Mouse (Mus musculus) CH12.LX (cell line): ENCODE results near the gene Dgka. TPM values are rescaled to one million over a fixed set of nuclear protein-coding genes. Genes with fewer than 3 reads are reported as not detected.

Experiments
- DNase-seq: peaks from one replicate; pipeline ENCODE4 v3.0.0-alpha.2; 2013; ENCODE audit errors: extremely low read depth
- H3K27ac ChIP-seq: 2 replicates; pipeline ENCODE4 v1.5.1; 2012; ENCODE audit warnings: low read depth, mild to moderate bottlenecking, control low read depth, moderate library complexity; ENCODE audit not compliant: insufficient read depth
- H3K27me3 ChIP-seq: replicated peaks from 2 replicates; pipeline ENCODE3; 2012; ENCODE audit warnings: inconsistent platforms
- H3K36me3 ChIP-seq, 2 experiments: replicated peaks in 1 of 2; 2 replicates each; pipeline versions ENCODE3 to v1.6.1; 2012; ENCODE audit warnings: inconsistent platforms in 1 of 2, low read length in 1 of 2, mild to moderate bottlenecking in 1 of 2, mixed read lengths in 1 of 2, moderate library complexity in 1 of 2; ENCODE audit not compliant: control insufficient read depth in 1 of 2, insufficient read depth in 1 of 2
- H3K4me1 ChIP-seq, 2 experiments: 2 replicates each; pipeline ENCODE4 v1.6.1; 2012; ENCODE audit warnings: inconsistent platforms in 1 of 2, moderate library complexity in 1 of 2; ENCODE audit not compliant: insufficient read depth in 2 of 2, control insufficient read depth in 1 of 2
- H3K4me2 ChIP-seq: 2 replicates; pipeline ENCODE4 v1.6.1; 2012; ENCODE audit warnings: low read depth, mild to moderate bottlenecking, control low read depth; ENCODE audit not compliant: poor library complexity, insufficient read depth, severe bottlenecking
- H3K4me3 ChIP-seq, 3 experiments: fragments of 150-350 bp in 1 of 3; sonication (generic) in 1 of 3; replicated peaks in 1 of 3; 2 replicates each; pipeline versions ENCODE3 to v1.5.1; 2011 to 2012; ENCODE audit warnings: low read depth in 2 of 3, low read length in 2 of 3, mild to moderate bottlenecking in 2 of 3, moderate library complexity in 2 of 3, control low read depth in 1 of 3, improper control_type of control experiment in 1 of 3, inconsistent platforms in 1 of 3, mixed read lengths in 1 of 3; ENCODE audit not compliant: poor library complexity in 1 of 3
- H3K79me2 ChIP-seq: replicated peaks from 2 replicates; pipeline ENCODE4 v1.6.1; 2012; ENCODE audit warnings: mild to moderate bottlenecking, moderate library complexity; ENCODE audit not compliant: control insufficient read depth, poor library complexity, insufficient read depth, severe bottlenecking; ENCODE audit errors: extremely low read depth
- H3K9ac ChIP-seq: 2 replicates; pipeline ENCODE4 v1.6.1; 2012; ENCODE audit warnings: low read depth, mild to moderate bottlenecking, control low read depth, moderate library complexity; ENCODE audit not compliant: insufficient read depth
- H3K9me3 ChIP-seq: replicated peaks from 2 replicates; pipeline ENCODE3; 2012; ENCODE audit warnings: low read length, inconsistent platforms, mixed read lengths
- BHLHE40 ChIP-seq: IDR thresholded peaks from 2 replicates; pipeline ENCODE4 v1.6.1; 2011; ENCODE audit warnings: mild to moderate bottlenecking, low read depth, low read length, improper control_type of control experiment
- CHD1 ChIP-seq: IDR thresholded peaks from 2 replicates; pipeline ENCODE4 v1.6.1; 2012; ENCODE audit warnings: low read depth, low read length, improper control_type of control experiment, inconsistent platforms
- CHD2 ChIP-seq: IDR thresholded peaks from 2 replicates; pipeline ENCODE4 v1.6.1; 2011; ENCODE audit warnings: low read length, improper control_type of control experiment
- CTCF ChIP-seq, 2 experiments: IDR thresholded peaks in 1 of 2; conservative IDR thresholded peaks in 1 of 2; 2 replicates each; pipeline ENCODE4 v1.5.1; 2011 to 2012; ENCODE audit warnings: low read depth in 2 of 2, low read length in 2 of 2, improper control_type of control experiment in 1 of 2, inconsistent platforms in 1 of 2, mild to moderate bottlenecking in 1 of 2, moderate library complexity in 1 of 2
- E2F4 ChIP-seq: IDR thresholded peaks from 2 replicates; pipeline ENCODE4 v1.6.1; 2011; ENCODE audit warnings: low read depth, low read length, improper control_type of control experiment; ENCODE audit not compliant: insufficient replicate concordance
- ELF1 ChIP-seq: IDR thresholded peaks from 2 replicates; pipeline ENCODE4 v1.6.1; 2014; ENCODE audit warnings: low read depth, mild to moderate bottlenecking, inconsistent platforms, low read length, improper control_type of control experiment
- EP300 ChIP-seq: IDR thresholded peaks from 2 replicates; pipeline ENCODE4 v1.6.1; 2011; ENCODE audit warnings: low read length, improper control_type of control experiment
- ETS1 ChIP-seq: conservative IDR thresholded peaks from 2 replicates; pipeline ENCODE4 v1.6.1; 2012; ENCODE audit warnings: low read depth, mild to moderate bottlenecking, inconsistent platforms, low read length, improper control_type of control experiment, moderate library complexity
- GABPA ChIP-seq: IDR thresholded peaks from 2 replicates; pipeline ENCODE4 v1.6.1; 2012; ENCODE audit warnings: low read depth, low read length, improper control_type of control experiment, inconsistent platforms; ENCODE audit not compliant: insufficient replicate concordance
- HCFC1 ChIP-seq: IDR thresholded peaks from 2 replicates; pipeline ENCODE4 v1.6.1; 2012; ENCODE audit warnings: low read depth, mild to moderate bottlenecking, inconsistent platforms, low read length, improper control_type of control experiment
- IRF4 ChIP-seq: IDR thresholded peaks from 2 replicates; pipeline ENCODE4 v1.6.1; 2014; ENCODE audit warnings: low read depth, mild to moderate bottlenecking, inconsistent platforms, low read length, improper control_type of control experiment
- JUN ChIP-seq: IDR thresholded peaks from 2 replicates; pipeline ENCODE4 v1.6.1; 2011; ENCODE audit warnings: low read depth, mild to moderate bottlenecking, low read length, improper control_type of control experiment, moderate library complexity; ENCODE audit not compliant: insufficient read depth
- JUND ChIP-seq: conservative IDR thresholded peaks from 2 replicates; pipeline ENCODE4 v1.6.1; 2011; ENCODE audit warnings: low read depth, low read length, improper control_type of control experiment
- KAT2A ChIP-seq: IDR thresholded peaks from 2 replicates; pipeline ENCODE4 v1.6.1; 2012; ENCODE audit warnings: low read length, improper control_type of control experiment, inconsistent platforms; ENCODE audit not compliant: insufficient replicate concordance
- MAFK ChIP-seq: IDR thresholded peaks from 2 replicates; pipeline ENCODE4 v1.6.1; 2011; ENCODE audit warnings: low read length, improper control_type of control experiment; ENCODE audit not compliant: insufficient replicate concordance
- MAX ChIP-seq: IDR thresholded peaks from 2 replicates; pipeline ENCODE4 v1.6.1; 2011; ENCODE audit warnings: low read length, improper control_type of control experiment
- MAZ ChIP-seq: IDR thresholded peaks from 2 replicates; pipeline ENCODE4 v1.6.1; 2012; ENCODE audit warnings: low read depth, mild to moderate bottlenecking, inconsistent platforms, low read length, improper control_type of control experiment, moderate library complexity
- MEF2A ChIP-seq: IDR thresholded peaks from 2 replicates; pipeline ENCODE4 v1.6.1; 2014; ENCODE audit warnings: low read depth, mild to moderate bottlenecking, inconsistent platforms, low read length, improper control_type of control experiment, borderline replicate concordance
- MXI1 ChIP-seq: IDR thresholded peaks from 2 replicates; pipeline ENCODE4 v1.6.1; 2011; ENCODE audit warnings: mild to moderate bottlenecking, low read depth, low read length, improper control_type of control experiment
- MYC ChIP-seq: IDR thresholded peaks from 2 replicates; pipeline ENCODE4 v1.6.1; 2011; ENCODE audit warnings: low read depth, mild to moderate bottlenecking, improper control_type of control experiment, low read length
- NELFE ChIP-seq: IDR thresholded peaks from 2 replicates; pipeline ENCODE4 v1.6.1; 2011; ENCODE audit warnings: low read depth, low read length, improper control_type of control experiment
- NRF1 ChIP-seq: IDR thresholded peaks from 2 replicates; pipeline ENCODE4 v1.6.1; 2014; ENCODE audit warnings: low read depth, mild to moderate bottlenecking, inconsistent platforms, low read length, improper control_type of control experiment, moderate library complexity
- PAX5 ChIP-seq: IDR thresholded peaks from 2 replicates; pipeline ENCODE4 v1.6.1; 2012; ENCODE audit warnings: low read length, inconsistent platforms, mixed read lengths
- POLR2A ChIP-seq: IDR thresholded peaks from 2 replicates; pipeline ENCODE4 v1.6.1; 2011; ENCODE audit warnings: low read depth, mild to moderate bottlenecking, improper control_type of control experiment, low read length
- POLR2AphosphoS2 ChIP-seq: IDR thresholded peaks from 2 replicates; pipeline ENCODE4 v1.6.1; 2011; ENCODE audit warnings: low read depth, low read length, improper control_type of control experiment
- RAD21 ChIP-seq: IDR thresholded peaks from 2 replicates; pipeline ENCODE4 v1.6.1; 2011; ENCODE audit warnings: low read depth, mild to moderate bottlenecking, low read length, improper control_type of control experiment, moderate library complexity
- RCOR1 ChIP-seq: conservative IDR thresholded peaks from 2 replicates; pipeline ENCODE4 v1.6.1; 2012; ENCODE audit warnings: low read depth, mild to moderate bottlenecking, inconsistent platforms, low read length, improper control_type of control experiment
- SIN3A ChIP-seq: IDR thresholded peaks from 2 replicates; pipeline ENCODE4 v1.6.1; 2012; ENCODE audit warnings: low read length, improper control_type of control experiment, inconsistent platforms
- TBP ChIP-seq: conservative IDR thresholded peaks from 2 replicates; pipeline ENCODE4 v1.6.1; 2011; ENCODE audit warnings: low read depth, low read length, improper control_type of control experiment
- TCF12 ChIP-seq: IDR thresholded peaks from 2 replicates; pipeline ENCODE4 v1.6.1; 2014; ENCODE audit warnings: low read depth, mild to moderate bottlenecking, inconsistent platforms, low read length, improper control_type of control experiment
- UBTF ChIP-seq: IDR thresholded peaks from 2 replicates; pipeline ENCODE4 v1.6.1; 2012; ENCODE audit warnings: low read depth, mild to moderate bottlenecking, inconsistent platforms, low read length, improper control_type of control experiment, moderate library complexity
- USF1 ChIP-seq: IDR thresholded peaks from 2 replicates; pipeline ENCODE4 v1.6.1; 2014; ENCODE audit warnings: low read depth, mild to moderate bottlenecking, inconsistent platforms, low read length, improper control_type of control experiment
- USF2 ChIP-seq: conservative IDR thresholded peaks from 2 replicates; pipeline ENCODE4 v1.6.1; 2011; ENCODE audit warnings: low read depth, low read length, improper control_type of control experiment
- ZC3H11A ChIP-seq: IDR thresholded peaks from 2 replicates; pipeline ENCODE4 v1.6.1; 2012; ENCODE audit warnings: low read depth, mild to moderate bottlenecking, inconsistent platforms, low read length, improper control_type of control experiment
- ZMIZ1 ChIP-seq: IDR thresholded peaks from 2 replicates; pipeline ENCODE4 v1.6.1; 2012; ENCODE audit warnings: low read depth, mild to moderate bottlenecking, inconsistent platforms, low read length, improper control_type of control experiment
- ZNF384 ChIP-seq: IDR thresholded peaks from 2 replicates; pipeline ENCODE4 v1.6.1; 2012; ENCODE audit warnings: low read depth, low read length, improper control_type of control experiment, inconsistent platforms
- dilution Hi-C: fragments of 300-500 bp; cut with MboI; formaldehyde crosslinking; loops from 2 replicates; pipeline ENCODE4 v1.14.3; 2020; ENCODE audit warnings: low sequenced_read_pairs; ENCODE audit not compliant: extremely low pct_unique_long_range_greater_than_20kb, extremely low pct_ligation_motif_present
- in situ Hi-C: fragments of 300-500 bp; cut with MboI; formaldehyde crosslinking; loops from 3 replicates; pipeline ENCODE4 v1.14.3; 2019; ENCODE audit warnings: low sequenced_read_pairs, low pct_ligation_motif_present, low pct_unique_long_range_greater_than_20kb, mixed read lengths
- polyA plus RNA-seq: library from polyadenylated mRNA; unstranded; fragments of >175 nt; gene quantifications from 2 replicates; pipeline ENCODE4 v1.2.1, GENCODE M21; 2012; ENCODE audit warnings: low read depth; ENCODE audit not compliant: insufficient read length
- total RNA-seq, 2 experiments: library from RNA; depleted of rRNA; stranded (reverse); fragments of 300-350 nt in 1 of 2; fragments of >200 nt in 1 of 2; gene quantifications; 2 replicates each; pipeline ENCODE4 v1.2.3; 2012 to 2014

The Dgka gene
- total RNA-seq (2012; rRNA removed) (5.9 and 6.6 TPM in 2 replicates), total RNA-seq (2014; rRNA removed) (3.4 TPM in 2 replicates), polyA plus RNA-seq (9.0 and 9.5 TPM in 2 replicates)

- H3K27me3 ChIP-seq = peaks cover 3% of the 10 kb centered on the region
- H3K36me3 ChIP-seq = no peaks in the 10 kb centered on the region
- H3K4me1 ChIP-seq = peaks cover 5 to 34% of the 10 kb centered on the region in 2 experiments
- in situ Hi-C loops = no loop called here
- DNase-seq = peak; percentile 56
- peak within 1 kb of the TSS; percentile 59 to 84 (median 83) for H3K4me3 ChIP-seq
- H3K9ac ChIP-seq = peak within 1 kb of the TSS; percentile 86
- peak within 1 kb of the TSS; percentile 86 for H3K27ac ChIP-seq
- peaks cover 19% of the 10 kb centered on the region for H3K79me2 ChIP-seq
- no peaks in the 10 kb centered on the region for H3K9me3 ChIP-seq
- dilution Hi-C loops = no loop called here
- H3K4me2 ChIP-seq = peak within 1 kb of the TSS; percentile 74
- no peak for TF ChIP-seq POLR2AphosphoS2
- no peak for TF ChIP-seq E2F4
- peak; percentile 57 for TF ChIP-seq SIN3A
- TF ChIP-seq ZNF384 = peak; percentile 98
- TF ChIP-seq USF2 = no peak
- TF ChIP-seq ZMIZ1 = peak; percentile 40; the same call in 1 of the 2 replicates
- peak; percentile 23; the same call in 1 of the 2 replicates for TF ChIP-seq IRF4
- 0 out of 2 replicates have a peak, but pooled peaks have one; percentile 16 for TF ChIP-seq NELFE
- no peak; the same call in 1 of the 2 replicates for TF ChIP-seq POLR2A
- 0 out of 2 replicates have a peak, but pooled peaks have one; percentile 30 for TF ChIP-seq MAZ
- no peak for TF ChIP-seq CHD1
- no peak for TF ChIP-seq KAT2A
- TF ChIP-seq RCOR1 = no peak
- 0 out of 2 replicates have a peak, but pooled peaks have one; percentile 13 for TF ChIP-seq ETS1
- TF ChIP-seq MAX = 0 out of 2 replicates have a peak, but pooled peaks have one; percentile 38
- no peak for TF ChIP-seq NRF1
- TF ChIP-seq CHD2 = no peak
- TF ChIP-seq CTCF (conservative IDR thresholded peaks at IDR 0.05 in 1 of 2, IDR thresholded peaks at IDR 0.05 in 1 of 2; ENCODE audit: low read depth in 2 of 2, low read length in 2 of 2) = peak in 1 of 2 experiments; percentile 58; a peak in 2 of 4 replicates
- 0 out of 2 replicates have a peak, but pooled peaks have one; percentile 36 for TF ChIP-seq TCF12
- no peak for TF ChIP-seq JUND
- no peak for TF ChIP-seq PAX5
- TF ChIP-seq JUN = no peak
- TF ChIP-seq HCFC1 = no peak
- TF ChIP-seq RAD21 = no peak; the same call in none of the 2 replicates
- TF ChIP-seq MAFK = no peak
- TF ChIP-seq MYC = peak; percentile 69; the same call in 1 of the 2 replicates
- peak; percentile 59; the same call in 1 of the 2 replicates for TF ChIP-seq MXI1
- peak; percentile 69 for TF ChIP-seq BHLHE40
- no peak for TF ChIP-seq GABPA
- TF ChIP-seq UBTF = 0 out of 2 replicates have a peak, but pooled peaks have one; percentile 23
- no peak for TF ChIP-seq ELF1
- peak; percentile 17; the same call in 1 of the 2 replicates for TF ChIP-seq EP300
- 0 out of 2 replicates have a peak, but pooled peaks have one; percentile 30 for TF ChIP-seq TBP
- no peak for TF ChIP-seq MEF2A
- no peak for TF ChIP-seq ZC3H11A
- no peak for TF ChIP-seq USF1
Observed at GRCm38 (mm10) chr10:128744680-128745601, at the start of gene Dgka. TSS of gene Dgka (minus strand) at chr10:128744855.
